Mouse (Mus musculus) heart, embryonic 14.5 days (tissue): ENCODE measurements at regions not wholly inside any gene's neighbourhood (a gene's known extent, or its start where the extent isn't known, plus 50 kb on each side); places are given as distances from the start of the nearest gene placed in this dataset.

Experiments
- ATAC-seq: fragments of 200-750 bp; cut with Nextera tagmentation; 2 replicates; pipeline ENCODE4 v1.8.0; 2017; ENCODE audit warnings: low read depth, moderate TSS enrichment; ENCODE audit not compliant: insufficient number of reproducible peaks, insufficient read depth, low FRiP score
- H3K27ac ChIP-seq, 2 experiments: fragments of 200-500 bp in 1 of 2; fragments of 300-500 bp in 1 of 2; sonication (generic) in 1 of 2; replicated peaks in 1 of 2; 2 replicates each; pipeline ENCODE4 v1.5.1; 2012 to 2014; ENCODE audit warnings: low read depth in 2 of 2, low read length in 2 of 2, control low read depth in 1 of 2, mild to moderate bottlenecking in 1 of 2, mixed read lengths in 1 of 2; ENCODE audit not compliant: control insufficient read depth in 1 of 2, insufficient read depth in 1 of 2
- H3K27me3 ChIP-seq: fragments of 300-500 bp; sonication (generic); 2 replicates; pipeline ENCODE4 v1.6.1; 2014; ENCODE audit warnings: mild to moderate bottlenecking, low read length, control low read depth; ENCODE audit not compliant: control insufficient read depth, insufficient read depth
- H3K36me3 ChIP-seq: fragments of 300-500 bp; sonication (generic); 2 replicates; pipeline ENCODE4 v1.6.1; 2014; ENCODE audit warnings: mild to moderate bottlenecking, control low read depth, low read length, mixed read lengths; ENCODE audit not compliant: control insufficient read depth, insufficient read depth
- H3K4me1 ChIP-seq, 2 experiments: fragments of 200-500 bp in 1 of 2; fragments of 300-500 bp in 1 of 2; sonication (generic) in 1 of 2; 2 replicates each; pipeline ENCODE4 v1.6.1; 2012 to 2014; ENCODE audit warnings: low read length in 2 of 2, control low read depth in 1 of 2, mixed read lengths in 1 of 2; ENCODE audit not compliant: control insufficient read depth in 2 of 2, insufficient read depth in 2 of 2
- H3K4me2 ChIP-seq: fragments of 300-500 bp; sonication (generic); 2 replicates; pipeline ENCODE4 v1.6.1; 2014; ENCODE audit warnings: mild to moderate bottlenecking, low read length
- H3K4me3 ChIP-seq, 2 experiments: fragments of 200-500 bp in 1 of 2; fragments of 300-500 bp in 1 of 2; sonication (generic) in 1 of 2; 2 replicates each; pipeline ENCODE4 v1.5.1; 2012 to 2014; ENCODE audit warnings: low read length in 2 of 2, mild to moderate bottlenecking in 2 of 2, control low read depth in 1 of 2, low read depth in 1 of 2, moderate library complexity in 1 of 2; ENCODE audit not compliant: control insufficient read depth in 1 of 2, insufficient read depth in 1 of 2
- H3K9ac ChIP-seq: fragments of 300-500 bp; sonication (generic); 2 replicates; pipeline ENCODE4 v1.6.1; 2014; ENCODE audit warnings: mild to moderate bottlenecking, low read length
- H3K9me3 ChIP-seq: fragments of 300-500 bp; sonication (generic); 2 replicates; pipeline ENCODE4 v1.6.1; 2016; ENCODE audit warnings: low read length, control low read depth; ENCODE audit not compliant: control insufficient read depth
- WGBS: fragments of 180-500 bp; shearing (Covaris S2); extraction: QIAGEN DNeasy Blood & Tissue Kit; methylation state at CpG from one replicate; pipeline ENCODE4 v1.1.7; 2014; 5-methylcytosine and 5-hydroxymethylcytosine counted together

DNA sequence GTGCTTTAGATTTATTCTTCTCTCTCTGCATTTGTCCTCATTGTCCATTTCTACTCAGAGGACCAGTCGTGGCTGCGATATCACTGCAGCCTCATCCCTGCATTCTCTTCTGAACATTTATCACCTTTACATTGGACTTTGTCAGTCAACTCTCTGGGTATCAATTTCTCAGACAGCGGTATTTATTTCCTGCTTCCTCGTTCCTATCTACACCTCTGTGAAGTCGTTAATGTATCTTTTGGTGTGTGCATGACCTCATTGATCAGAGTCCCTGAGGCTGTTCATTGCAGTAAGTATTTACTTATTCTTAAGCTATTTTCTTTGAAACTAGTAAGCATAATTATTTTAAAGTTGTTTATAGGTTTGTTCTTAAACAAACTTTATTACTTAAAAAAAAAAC is 87.0 kb upstream of the Frmd4b start:
- Histone ChIP-seq H3K4me2 (no peak overlapping the region), H3K4me3 (no peak overlapping the region), H3K27ac (no peak overlapping the region), H3K9me3 (peaks cover 4% of the 10 kb centered on the region; the same call in 1 of the 2 replicates), H3K9ac (no peak overlapping the region), H3K27me3 (no peaks in the 10 kb centered on the region), H3K36me3 (no peaks in the 10 kb centered on the region), H3K4me1 (no peaks in the 10 kb centered on the region)
- no peak for ATAC-seq
- WGBS = 51% methylated on average over 5 of the region's 5 CpGs

DNA sequence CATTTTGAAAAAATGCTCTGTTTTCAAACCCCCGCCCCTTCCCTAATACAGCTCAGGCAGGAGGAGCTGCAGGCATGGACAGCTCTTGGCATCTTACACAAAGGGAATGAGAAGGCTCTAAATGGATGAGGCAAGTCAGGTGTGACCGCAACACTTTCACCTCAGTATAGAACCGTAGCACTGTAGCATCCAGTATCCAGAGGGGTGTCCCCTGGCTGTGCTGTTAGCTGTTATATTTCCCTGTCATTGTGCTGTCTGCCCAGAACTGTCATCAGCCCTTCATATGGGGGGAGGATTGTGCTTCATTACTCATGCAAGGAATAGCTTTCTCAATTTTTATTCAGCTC is 82.4 kb upstream of the Frmd4b start:
- Histone ChIP-seq H3K4me1 (no peaks in the 10 kb centered on the region), H3K9ac (no peak overlapping the region), H3K27me3 (no peaks in the 10 kb centered on the region), H3K4me2 (no peak overlapping the region), H3K36me3 (no peaks in the 10 kb centered on the region), H3K27ac (no peak overlapping the region), H3K4me3 (no peak overlapping the region), H3K9me3 (no peaks in the 10 kb centered on the region)
- 78% methylated on average over 3 of the region's 3 CpGs for WGBS
- no peak for ATAC-seq

DNA sequence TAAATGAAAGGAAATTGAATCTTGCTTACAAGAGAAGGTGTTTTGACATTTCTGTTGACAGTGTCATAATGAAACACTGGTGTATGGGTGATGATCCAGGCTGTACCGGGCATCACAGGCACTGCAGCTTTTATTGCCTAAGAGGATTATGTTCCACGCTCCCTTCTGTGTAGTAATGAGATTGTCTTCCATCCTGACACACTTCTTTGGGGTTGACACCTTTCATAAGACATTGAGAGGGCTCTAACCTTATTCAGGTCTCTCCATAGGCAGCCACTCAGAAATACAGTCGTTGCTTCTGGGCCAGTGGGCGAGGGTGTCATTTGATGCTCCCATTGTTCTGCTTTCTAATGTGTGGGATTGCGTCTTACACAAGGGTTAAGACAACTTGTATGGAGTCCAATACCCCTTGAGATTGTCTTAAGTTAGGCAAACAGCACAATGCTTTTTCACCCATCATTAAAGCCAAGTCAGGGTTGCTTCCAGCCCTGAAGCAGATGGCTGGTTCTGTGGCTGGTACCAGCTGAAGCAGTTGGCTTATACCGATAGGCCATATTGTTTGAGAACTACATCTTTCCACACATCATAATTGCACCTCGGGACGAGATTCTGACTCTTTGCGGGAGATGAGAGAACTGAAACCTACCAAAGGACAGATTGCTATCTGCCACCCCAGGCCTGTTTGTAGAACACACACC is 81.9 kb upstream of the Frmd4b start:
- H3K4me2 ChIP-seq = no peak overlapping the region
- no peak overlapping the region for H3K9ac ChIP-seq
- WGBS = 78% methylated on average over 9 of the region's 9 CpGs
- H3K4me1 ChIP-seq = no peaks in the 10 kb centered on the region
- H3K27me3 ChIP-seq = no peaks in the 10 kb centered on the region
- H3K27ac ChIP-seq = no peak overlapping the region
- no peak overlapping the region for H3K4me3 ChIP-seq
- H3K36me3 ChIP-seq = no peaks in the 10 kb centered on the region
- ATAC-seq = no peak
- H3K9me3 ChIP-seq = no peaks in the 10 kb centered on the region

DNA sequence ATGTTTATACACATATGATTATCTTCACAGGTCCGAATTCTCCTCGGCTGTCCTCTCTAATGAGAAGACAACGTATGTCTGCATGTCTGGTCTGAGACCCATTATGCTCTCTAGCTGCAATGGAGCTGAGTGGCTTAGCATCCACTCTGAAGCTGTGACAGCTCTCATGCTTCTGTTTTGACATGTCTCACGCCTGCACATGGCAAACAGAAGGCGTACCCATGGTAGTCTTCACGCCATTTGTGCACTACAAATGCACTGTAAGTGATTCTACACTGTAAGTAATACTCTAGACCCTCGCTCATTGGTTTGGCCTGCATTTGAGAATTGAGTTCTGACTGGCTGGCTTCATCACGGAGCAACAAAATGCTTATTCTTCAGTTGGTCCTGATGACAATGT is 75.9 kb upstream of the Frmd4b start:
- Histone ChIP-seq H3K27me3 (no peaks in the 10 kb centered on the region), H3K9me3 (no peaks in the 10 kb centered on the region), H3K4me1 (no peaks in the 10 kb centered on the region), H3K27ac (no peak overlapping the region), H3K4me2 (no peak overlapping the region), H3K36me3 (no peaks in the 10 kb centered on the region), H3K4me3 (no peak overlapping the region), H3K9ac (no peak overlapping the region)
- no peak for ATAC-seq
- 84% methylated on average over 8 of the region's 8 CpGs for WGBS

DNA sequence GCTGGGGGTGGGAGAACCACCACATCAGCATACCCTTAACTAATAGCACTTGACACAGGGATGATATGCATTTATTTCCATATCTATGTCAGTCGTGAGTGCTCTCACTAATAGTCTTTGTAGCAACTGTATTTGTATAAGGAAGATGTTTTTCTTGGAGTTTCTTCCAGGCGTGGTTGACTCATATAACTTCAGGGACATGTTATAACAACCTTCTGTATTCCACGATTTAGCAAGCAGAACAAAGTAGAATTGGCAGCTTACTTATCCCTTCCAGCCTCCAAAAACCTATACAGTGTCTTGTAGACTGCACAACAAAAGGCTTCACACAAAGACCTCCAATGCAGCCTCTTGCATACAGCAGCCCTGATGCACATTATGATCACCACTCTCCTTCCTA is 73.8 kb upstream of the Frmd4b start:
- H3K4me1 ChIP-seq = no peaks in the 10 kb centered on the region
- no peak for ATAC-seq
- no peak overlapping the region for H3K27ac ChIP-seq
- no peak overlapping the region for H3K9ac ChIP-seq
- H3K4me3 ChIP-seq = no peak overlapping the region
- no peaks in the 10 kb centered on the region for H3K27me3 ChIP-seq
- no peak overlapping the region for H3K4me2 ChIP-seq
- H3K36me3 ChIP-seq = no peaks in the 10 kb centered on the region
- no peaks in the 10 kb centered on the region for H3K9me3 ChIP-seq
- 76% methylated on average over 3 of the region's 3 CpGs for WGBS

DNA sequence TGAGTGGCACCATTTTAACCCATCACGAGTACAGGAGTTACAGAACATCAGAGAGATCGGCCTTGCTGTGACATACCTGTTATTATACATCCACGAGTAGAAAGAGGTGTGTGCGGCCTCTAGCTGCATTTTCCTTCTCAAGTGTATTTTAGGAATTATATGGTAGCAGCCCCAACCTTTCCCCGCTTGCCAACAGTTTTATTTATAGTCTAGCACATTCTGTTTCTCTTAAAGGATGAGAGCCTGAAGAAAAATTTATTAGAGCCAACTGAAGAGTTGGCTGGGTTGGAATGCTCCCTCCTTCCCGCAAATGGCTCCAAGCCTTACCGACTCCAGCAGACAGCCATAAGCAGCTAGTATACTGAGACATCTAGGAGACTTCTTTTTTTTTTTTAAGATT is 67.0 kb upstream of the Frmd4b start:
- no peaks in the 10 kb centered on the region for H3K9me3 ChIP-seq
- WGBS = 72% methylated on average over 7 of the region's 7 CpGs
- H3K36me3 ChIP-seq = no peaks in the 10 kb centered on the region
- H3K4me3 ChIP-seq = no peak overlapping the region
- ATAC-seq = no peak
- H3K9ac ChIP-seq = no peak overlapping the region
- no peaks in the 10 kb centered on the region for H3K4me1 ChIP-seq
- H3K27me3 ChIP-seq = no peaks in the 10 kb centered on the region
- no peak overlapping the region for H3K27ac ChIP-seq
- no peak overlapping the region for H3K4me2 ChIP-seq

DNA sequence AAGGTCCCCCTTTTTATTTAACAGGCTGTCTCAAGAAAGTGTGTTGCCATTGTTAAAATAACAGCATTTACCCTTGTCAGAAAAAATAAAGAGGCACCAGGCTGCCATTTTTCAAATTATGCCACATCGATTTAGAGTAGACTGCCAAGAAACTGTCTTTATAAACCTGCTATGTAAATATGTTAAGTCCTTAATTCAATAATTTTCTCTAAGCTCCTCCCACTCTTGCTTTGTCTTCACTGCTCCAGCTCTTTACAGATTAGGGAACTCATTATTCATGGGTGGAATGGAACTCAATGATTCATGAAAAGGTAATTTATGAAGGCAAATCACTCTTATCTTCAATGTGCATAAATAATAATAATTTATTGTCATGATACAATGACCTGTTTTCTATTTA is 64.9 kb upstream of the Frmd4b start:
- Histone ChIP-seq H3K9ac (no peak overlapping the region), H3K4me3 (no peak overlapping the region), H3K9me3 (peaks cover 2% of the 10 kb centered on the region; the same call in 1 of the 2 replicates), H3K36me3 (no peaks in the 10 kb centered on the region), H3K27me3 (no peaks in the 10 kb centered on the region), H3K27ac (no peak overlapping the region), H3K4me2 (no peak overlapping the region), H3K4me1 (no peaks in the 10 kb centered on the region)
- no peak for ATAC-seq
- 85% methylated on average over 1 of the region's 1 CpGs for WGBS

DNA sequence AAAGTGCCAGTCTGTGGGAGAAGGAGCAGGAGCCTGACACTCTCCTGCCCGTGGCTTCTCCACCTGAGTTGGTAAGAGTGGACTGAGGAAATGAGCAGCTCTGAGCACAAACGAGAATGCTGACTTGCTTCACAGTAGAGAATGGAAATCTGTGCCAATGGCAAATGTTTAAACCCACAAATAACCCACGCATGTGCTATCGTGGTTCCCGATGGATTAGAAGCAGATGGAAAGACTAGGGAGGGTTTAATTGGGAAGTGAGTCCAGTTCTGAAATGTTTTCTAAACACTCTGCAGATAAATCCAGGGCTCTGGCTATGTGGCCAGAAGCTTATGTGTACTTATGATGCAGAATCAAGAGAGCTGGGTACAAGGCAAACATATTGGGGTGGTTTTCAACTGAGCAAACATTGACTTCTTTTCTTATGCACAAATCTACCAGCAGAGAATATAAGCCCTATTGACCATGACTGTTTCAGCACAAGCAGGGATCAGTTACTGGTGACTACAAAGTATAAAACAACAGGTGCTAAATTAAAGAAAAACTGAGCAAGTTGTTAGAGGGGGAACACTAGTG is 57.9 kb upstream of the Frmd4b start:
- Histone ChIP-seq H3K27me3 (no peaks in the 10 kb centered on the region), H3K36me3 (no peaks in the 10 kb centered on the region), H3K27ac (no peak overlapping the region), H3K9ac (no peak overlapping the region), H3K4me2 (no peak overlapping the region), H3K4me3 (no peak overlapping the region), H3K4me1 (no peaks in the 10 kb centered on the region), H3K9me3 (peaks cover 3% of the 10 kb centered on the region; the same call in 1 of the 2 replicates)
- 75% methylated on average over 5 of the region's 5 CpGs for WGBS
- ATAC-seq = no peak
